Mouse (Mus musculus) kidney, embryonic 14.5 days (tissue): ENCODE data around the gene Shisa3. TPM values are rescaled to one million over a fixed set of nuclear protein-coding genes. Genes with fewer than 3 reads are reported as not detected.

Source experiments
- ATAC-seq: fragments of 200-750 bp; cut with Nextera tagmentation; 2 replicates; pipeline ENCODE4 v1.8.0; 2017; ENCODE audit warnings: moderate number of reproducible peaks, mild to moderate bottlenecking, moderate TSS enrichment, moderate library complexity; ENCODE audit not compliant: low FRiP score, low TSS enrichment
- H3K27ac ChIP-seq: fragments of 300-500 bp; sonication (generic); 2 replicates; pipeline ENCODE4 v1.5.1; 2014; ENCODE audit warnings: low read depth, mild to moderate bottlenecking, low read length, moderate library complexity, mixed read lengths
- H3K27me3 ChIP-seq: fragments of 300-500 bp; sonication (generic); 2 replicates; pipeline ENCODE4 v1.6.1; 2014; ENCODE audit warnings: mild to moderate bottlenecking, low read length; ENCODE audit not compliant: control insufficient read depth, insufficient read depth
- H3K36me3 ChIP-seq: fragments of 300-500 bp; sonication (generic); 2 replicates; pipeline ENCODE4 v1.6.1; 2014; ENCODE audit warnings: low read length, mixed read lengths; ENCODE audit not compliant: control insufficient read depth, insufficient read depth
- H3K4me1 ChIP-seq: fragments of 300-500 bp; sonication (generic); 2 replicates; pipeline ENCODE4 v1.6.1; 2014; ENCODE audit warnings: low read length, mixed read lengths; ENCODE audit not compliant: control insufficient read depth, insufficient read depth
- H3K4me2 ChIP-seq: fragments of 300-500 bp; sonication (generic); replicated peaks from 2 replicates; pipeline ENCODE4 v1.6.1; 2014; ENCODE audit warnings: low read depth, mild to moderate bottlenecking, low read length
- H3K4me3 ChIP-seq: fragments of 300-500 bp; sonication (generic); 2 replicates; pipeline ENCODE4 v1.5.1; 2014; ENCODE audit warnings: mild to moderate bottlenecking, low read length
- H3K9ac ChIP-seq: fragments of 300-500 bp; sonication (generic); 2 replicates; pipeline ENCODE4 v1.6.1; 2014; ENCODE audit warnings: low read depth, mild to moderate bottlenecking, low read length, moderate library complexity
- H3K9me3 ChIP-seq: fragments of 300-500 bp; sonication (generic); 2 replicates; pipeline ENCODE4 v1.6.1; 2016; ENCODE audit warnings: low read length; ENCODE audit not compliant: control insufficient read depth
- WGBS: fragments of 180-500 bp; shearing (Covaris S2); extraction: QIAGEN DNeasy Blood & Tissue Kit; methylation state at CpG from one replicate; pipeline ENCODE4 v1.1.7; 2014; 5-methylcytosine and 5-hydroxymethylcytosine counted together
- microRNA-seq: library from miRNA; unstranded; fragments of <30 nt; microRNA quantifications from one replicate; pipeline ENCODE4, GENCODE M21; 2016
- polyA plus RNA-seq: library from polyadenylated mRNA; unstranded; fragments of >200 nt; fragmentation: Nextera tagmentation; extraction: Ambion mirVana; gene quantifications from 2 replicates; pipeline ENCODE4 v1.2.1, GENCODE M21; 2014

The Shisa3 gene
- polyA plus RNA-seq, 1 experiment from 2014 or later: 145 TPM

DNA sequence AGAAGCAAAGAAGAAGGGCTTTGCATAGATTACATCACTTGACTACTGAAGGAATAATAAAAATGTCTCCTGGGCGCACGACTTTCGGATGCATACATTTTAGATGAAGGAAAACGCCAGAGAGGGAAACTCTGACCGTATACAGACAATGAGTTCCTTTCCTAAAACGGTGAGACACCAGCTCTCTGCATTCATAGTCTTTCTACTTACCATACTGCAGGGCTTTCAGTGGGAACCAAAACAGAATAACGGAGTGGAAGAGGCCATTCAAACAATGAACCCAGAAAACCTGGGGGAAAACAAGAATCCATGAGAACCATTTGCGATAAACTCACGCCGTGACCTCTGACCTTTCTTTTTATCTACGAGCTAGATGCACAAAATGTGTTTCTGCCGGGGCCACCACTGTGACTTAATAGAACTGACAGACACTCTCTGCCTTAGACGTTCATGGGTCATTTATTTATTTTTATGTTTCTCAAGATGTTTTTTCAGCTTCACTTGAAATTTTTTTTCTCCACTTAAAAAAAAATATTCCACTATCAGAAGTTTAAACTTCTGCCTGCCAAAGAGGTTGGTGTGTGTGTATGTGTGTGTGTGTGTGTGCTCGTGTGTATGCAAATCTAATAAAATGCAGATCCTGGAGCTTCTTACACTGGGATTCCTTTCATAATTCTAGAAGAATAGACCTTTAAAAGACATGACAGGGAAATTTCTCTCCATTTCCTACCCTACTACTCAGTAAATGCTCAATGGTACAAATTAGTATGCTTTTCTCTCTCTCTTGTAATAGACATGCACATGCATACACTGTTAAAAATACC lies 48.2 kb downstream of the Shisa3 start:
- Histone ChIP-seq H3K27me3 (no peaks in the 10 kb centered on the region), H3K27ac (peak overlapping the region; percentile 24; the same call in 1 of the 2 replicates), H3K4me3 (no peak overlapping the region), H3K4me1 (no peaks in the 10 kb centered on the region), H3K9me3 (no peaks in the 10 kb centered on the region), H3K36me3 (no peaks in the 10 kb centered on the region), H3K4me2 (no peak overlapping the region), H3K9ac (no peak overlapping the region)
- 60% methylated on average over 14 of the region's 14 CpGs for WGBS
- no peak for ATAC-seq

GRCm38 (mm10) chr5:67656821-67657259 lies 49.2 kb downstream of the Shisa3 start:
- H3K27ac ChIP-seq: no peak overlapping the region
- H3K9me3 ChIP-seq: no peaks in the 10 kb centered on the region
- no peaks in the 10 kb centered on the region for H3K27me3 ChIP-seq
- H3K4me1 ChIP-seq: no peaks in the 10 kb centered on the region
- H3K4me2 ChIP-seq: no peak overlapping the region
- H3K4me3 ChIP-seq: no peak overlapping the region
- no peak overlapping the region for H3K9ac ChIP-seq
- no peaks in the 10 kb centered on the region for H3K36me3 ChIP-seq
- 48% methylated on average over 13 of the region's 13 CpGs for WGBS
- ATAC-seq: no peak

GRCm38 (mm10) chr5:67659864-67660263 lies 52.2 kb downstream of the Shisa3 start:
- H3K27ac ChIP-seq: no peak overlapping the region
- H3K9me3 ChIP-seq: no peaks in the 10 kb centered on the region
- no peak overlapping the region for H3K9ac ChIP-seq
- no peak for ATAC-seq
- no peak overlapping the region for H3K4me2 ChIP-seq
- WGBS: 96% methylated on average over 9 of the region's 9 CpGs
- H3K27me3 ChIP-seq: no peaks in the 10 kb centered on the region
- no peak overlapping the region for H3K4me3 ChIP-seq
- H3K36me3 ChIP-seq: no peaks in the 10 kb centered on the region
- peaks cover 6% of the 10 kb centered on the region; the same call in 1 of the 2 replicates for H3K4me1 ChIP-seq

DNA sequence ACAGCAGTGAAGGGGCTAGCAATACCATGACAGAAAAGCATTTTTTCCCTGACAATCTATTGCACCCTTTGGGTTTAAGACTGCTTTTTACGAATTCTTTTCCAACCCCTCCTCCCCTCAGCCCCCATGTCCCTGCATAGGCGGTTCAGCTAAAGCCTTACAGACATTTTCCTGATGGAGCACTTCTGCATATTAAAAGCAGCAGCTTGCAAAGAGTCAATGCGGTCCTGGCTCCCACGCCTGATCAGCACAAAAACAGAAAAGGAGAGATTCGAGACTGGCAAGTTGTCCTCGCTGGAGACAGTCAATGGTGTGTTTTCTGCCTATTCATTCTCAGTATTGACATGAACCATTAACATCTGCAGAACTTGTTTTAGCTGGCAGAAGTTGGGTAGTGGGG lies 55.0 kb downstream of the Shisa3 start:
- Histone ChIP-seq H3K27ac (no peak overlapping the region), H3K4me2 (no peak overlapping the region), H3K4me1 (peaks cover 6% of the 10 kb centered on the region; the same call in 1 of the 2 replicates), H3K9me3 (no peaks in the 10 kb centered on the region), H3K4me3 (no peak overlapping the region), H3K27me3 (no peaks in the 10 kb centered on the region), H3K9ac (no peak overlapping the region), H3K36me3 (peaks cover 3% of the 10 kb centered on the region; the same call in 1 of the 2 replicates)
- WGBS: 48% methylated on average over 6 of the region's 6 CpGs
- no peak for ATAC-seq

DNA sequence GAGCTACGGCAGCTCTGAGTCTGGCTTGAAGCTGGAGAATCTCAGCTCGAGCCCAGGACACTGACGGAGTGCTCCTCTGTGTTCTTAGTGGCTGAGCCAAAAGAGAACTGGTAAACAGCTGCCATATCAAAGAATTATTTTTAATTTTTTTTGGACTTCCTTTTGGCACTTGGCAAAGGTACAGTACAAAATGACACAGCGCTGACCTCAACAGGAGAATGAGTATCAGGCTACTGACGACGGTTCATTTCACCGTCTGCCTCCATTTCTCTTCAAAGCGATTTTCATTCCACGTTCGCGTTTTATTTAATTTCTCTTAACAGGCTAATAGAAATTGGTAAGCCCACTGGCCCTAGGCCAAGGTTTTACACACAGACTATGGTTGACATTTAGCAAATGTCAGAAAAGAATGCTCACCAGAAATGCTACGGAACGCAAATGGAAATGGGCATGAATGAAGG lies 61.8 kb downstream of the Shisa3 start:
- Histone ChIP-seq H3K9me3 (no peaks in the 10 kb centered on the region), H3K4me2 (no peak overlapping the region), H3K36me3 (peaks cover 3% of the 10 kb centered on the region; the same call in 1 of the 2 replicates), H3K4me3 (no peak overlapping the region), H3K27me3 (no peaks in the 10 kb centered on the region), H3K27ac (no peak overlapping the region), H3K9ac (no peak overlapping the region), H3K4me1 (no peaks in the 10 kb centered on the region)
- 70% methylated on average over 13 of the region's 13 CpGs for WGBS
- no peak for ATAC-seq

GRCm38 (mm10) chr5:67670158-67670557 lies 62.5 kb downstream of the Shisa3 start:
- Histone ChIP-seq H3K4me2 (no peak overlapping the region), H3K27me3 (no peaks in the 10 kb centered on the region), H3K9me3 (no peaks in the 10 kb centered on the region), H3K9ac (no peak overlapping the region), H3K36me3 (peaks cover 3% of the 10 kb centered on the region; the same call in 1 of the 2 replicates), H3K27ac (no peak overlapping the region), H3K4me3 (no peak overlapping the region), H3K4me1 (peaks cover 3% of the 10 kb centered on the region; the same call in 1 of the 2 replicates)
- WGBS: 72% methylated on average over 6 of the region's 6 CpGs
- ATAC-seq: no peak

DNA sequence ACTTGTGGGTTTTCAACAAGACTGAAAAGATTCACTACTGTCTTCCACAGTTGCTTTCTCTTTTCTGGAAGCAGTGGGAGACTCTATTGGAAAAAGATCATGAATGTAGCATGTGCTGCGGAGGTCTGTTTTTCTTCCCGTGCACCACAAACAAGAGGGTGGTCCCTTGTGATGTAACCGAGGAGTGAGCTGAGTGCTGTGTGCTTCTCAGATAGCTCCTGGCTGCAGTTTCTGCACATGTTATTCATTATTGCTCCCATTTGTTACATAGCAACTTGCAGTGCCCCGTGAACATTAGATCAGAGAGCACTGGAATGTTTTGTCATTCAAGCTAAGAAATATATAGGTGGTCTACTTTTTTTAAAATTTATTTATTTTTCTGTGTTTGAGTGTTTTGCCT lies 65.3 kb downstream of the Shisa3 start:
- Histone ChIP-seq H3K9me3 (no peaks in the 10 kb centered on the region), H3K9ac (no peak overlapping the region), H3K27me3 (no peaks in the 10 kb centered on the region), H3K27ac (no peak overlapping the region), H3K4me2 (no peak overlapping the region), H3K4me3 (no peak overlapping the region), H3K36me3 (no peaks in the 10 kb centered on the region), H3K4me1 (peaks cover 3% of the 10 kb centered on the region; the same call in 1 of the 2 replicates)
- WGBS: 74% methylated on average over 4 of the region's 4 CpGs
- ATAC-seq: no peak

Small RNA genes lying within 50 kb of the gene (microRNA-seq; reads per million reads assigned to microRNA genes)
- gene Gm23617: not detected

Other genes starting within 250 kb of the Shisa3 start
- gene Bend4, start 179.6 kb upstream of the Shisa3 start, polyA plus RNA-seq: 9.7 and 11.6 TPM in 2 replicates
- gene Atp8a1, start 239.6 kb downstream of the Shisa3 start, polyA plus RNA-seq: 9.4 and 17.8 TPM in 2 replicates